Mouse (Mus musculus) liver, adult 2 months (tissue): Measurements from ENCODE around the gene Amdhd2.

ENCODE experiments used
- CTCF ChIP-seq: fragments of 200-500 bp; IDR thresholded peaks from 2 replicates; pipeline ENCODE4 v1.5.1; 2011; ENCODE audit warnings: low read depth, low read length, control low read depth
- POLR2A ChIP-seq: fragments of 200-500 bp; IDR thresholded peaks from 2 replicates; pipeline ENCODE4 v1.6.1; 2011; ENCODE audit warnings: low read length, control low read depth; ENCODE audit not compliant: insufficient read depth; ENCODE audit errors: extremely low read depth

- TF ChIP-seq CTCF (no peak), POLR2A (no peak)
These were observed 52.3 kb downstream of the Amdhd2 start for GRCm38 (mm10) chr17:24111256-24111655.
